Mouse (Mus musculus): ENCODE measurements around the gene Polr1b. TPM values are rescaled to one million over a fixed set of nuclear protein-coding genes. Genes with fewer than 3 reads are reported as not detected.

The Polr1b gene
- polyA plus RNA-seq, 2 experiments, result 5.3 to 14.0 TPM

GRCm38 (mm10) chr2:129057920-129058361 is 42.9 kb upstream of the Polr1b start:
- H3K36me3 ChIP-seq (replicated peaks; ENCODE audit: control insufficient read depth, insufficient read depth, low read depth), result no peaks in the 10 kb centered on the region
- no peak overlapping the region for H3K27ac ChIP-seq
- no peak for TF ChIP-seq EP300 (IDR thresholded peaks at IDR 0.05; ENCODE audit: low read depth)
- no peak for TF ChIP-seq CTCF (IDR thresholded peaks at IDR 0.05; ENCODE audit: low read depth)
- H3K9ac ChIP-seq (replicated peaks), result no peak overlapping the region; the same call in 1 of the 2 replicates
- no peak overlapping the region for H3K4me3 ChIP-seq (ENCODE audit: insufficient read depth in 1 of 2, low read depth in 2 of 2, low read length in 2 of 2)
- no peaks in the 10 kb centered on the region for H3K9me3 ChIP-seq (ENCODE audit: control insufficient read depth, low read length)
- peak overlapping the region; percentile 40 for H3K4me2 ChIP-seq (ENCODE audit: low read depth)
- peaks cover 14 to 19% of the 10 kb centered on the region in 2 experiments for H3K4me1 ChIP-seq (replicated peaks; ENCODE audit: control insufficient read depth in 2 of 2, insufficient read depth in 2 of 2, low read length in 1 of 2)
- DNase-seq (ENCODE audit: low read depth in 3 of 3, low spot score in 3 of 3) (peak; percentile 29 to 40 (median 29)), ATAC-seq (ENCODE audit: insufficient read depth) (peak; percentile 98)
- no peaks in the 10 kb centered on the region; the same call in 1 of the 2 replicates for H3K27me3 ChIP-seq (ENCODE audit: control insufficient read depth, insufficient read depth, low read length)
- WGBS (ENCODE audit: insufficient replicate concordance), result 30% methylated on average over 6 of the region's 6 CpGs

GRCm38 (mm10) chr2:129061456-129062059 is 39.2 kb upstream of the Polr1b start:
- Histone ChIP-seq H3K4me3 (ENCODE audit: insufficient read depth in 1 of 2, low read depth in 2 of 2, low read length in 2 of 2) (no peak overlapping the region), H3K4me2 (ENCODE audit: low read depth) (no peak overlapping the region), H3K4me1 (replicated peaks; ENCODE audit: control insufficient read depth in 2 of 2, insufficient read depth in 2 of 2, low read length in 1 of 2) (peaks cover 14 to 24% of the 10 kb centered on the region in 2 experiments), H3K27me3 (ENCODE audit: control insufficient read depth, insufficient read depth, low read length) (no peaks in the 10 kb centered on the region), H3K36me3 (replicated peaks; ENCODE audit: control insufficient read depth, insufficient read depth, low read depth) (no peaks in the 10 kb centered on the region), H3K9me3 (ENCODE audit: control insufficient read depth, low read length) (no peaks in the 10 kb centered on the region), H3K27ac (no peak overlapping the region), H3K9ac (replicated peaks) (no peak overlapping the region)
- ATAC-seq (ENCODE audit: insufficient read depth), result no peak
- no peak for DNase-seq (ENCODE audit: low read depth in 3 of 3, low spot score in 3 of 3)
- TF ChIP-seq CTCF (IDR thresholded peaks at IDR 0.05; ENCODE audit: low read depth) (no peak), EP300 (IDR thresholded peaks at IDR 0.05; ENCODE audit: low read depth) (no peak)
- 67% methylated on average over 10 of the region's 10 CpGs for WGBS (ENCODE audit: insufficient replicate concordance)

- TF ChIP-seq CTCF (IDR thresholded peaks at IDR 0.05; ENCODE audit: low read depth), result no peak
- no peak for TF ChIP-seq EP300 (IDR thresholded peaks at IDR 0.05; ENCODE audit: low read depth)
These were observed 35.1 kb upstream of the Polr1b start, which contains the start of gene Ttl for GRCm38 (mm10) chr2:129065437-129066282. Ttl (plus strand) TSS chr2:129065942.

GRCm38 (mm10) chr2:129066326-129066725 is 34.5 kb upstream of the Polr1b start:
- peak overlapping the region; percentile 19 for H3K9ac ChIP-seq (replicated peaks)
- TF ChIP-seq EP300 (IDR thresholded peaks at IDR 0.05; ENCODE audit: low read depth) (no peak), CTCF (IDR thresholded peaks at IDR 0.05; ENCODE audit: low read depth) (no peak)
- no peaks in the 10 kb centered on the region for H3K9me3 ChIP-seq (ENCODE audit: control insufficient read depth, low read length)
- peaks cover 0 to 9% of the 10 kb centered on the region in 2 experiments; a peak in 2 of 4 replicates for H3K4me1 ChIP-seq (replicated peaks; ENCODE audit: control insufficient read depth in 2 of 2, insufficient read depth in 2 of 2, low read length in 1 of 2)
- no peaks in the 10 kb centered on the region for H3K36me3 ChIP-seq (replicated peaks; ENCODE audit: control insufficient read depth, insufficient read depth, low read depth)
- WGBS (ENCODE audit: insufficient replicate concordance), result 2% methylated on average over 20 of the region's 20 CpGs
- peak; percentile 20 to 39 (median 26) for DNase-seq (ENCODE audit: low read depth in 3 of 3, low spot score in 3 of 3)
- H3K4me3 ChIP-seq (ENCODE audit: insufficient read depth in 1 of 2, low read depth in 2 of 2, low read length in 2 of 2), result peak overlapping the region; percentile 59 to 75
- H3K27me3 ChIP-seq (ENCODE audit: control insufficient read depth, insufficient read depth, low read length), result no peaks in the 10 kb centered on the region; the same call in 1 of the 2 replicates
- H3K27ac ChIP-seq, result no peak overlapping the region
- peak overlapping the region; percentile 66 for H3K4me2 ChIP-seq (ENCODE audit: low read depth)
- peak; percentile 68 for ATAC-seq (ENCODE audit: insufficient read depth)

More at GRCm38 (mm10) chr2:129065437-129066282, 35.1 kb upstream of the Polr1b start, which contains the start of gene Ttl:
- peak; percentile 92 for ATAC-seq (ENCODE audit: insufficient read depth)
- Histone ChIP-seq H3K4me2 (ENCODE audit: low read depth) (peak within 1 kb of the TSS; percentile 66), H3K4me1 (replicated peaks; ENCODE audit: control insufficient read depth in 2 of 2, insufficient read depth in 2 of 2, low read length in 1 of 2) (peaks cover 0 to 9% of the 10 kb centered on the region in 2 experiments; a peak in 2 of 4 replicates), H3K9me3 (ENCODE audit: control insufficient read depth, low read length) (no peaks in the 10 kb centered on the region), H3K9ac (replicated peaks) (peak within 1 kb of the TSS; percentile 19), H3K4me3 (ENCODE audit: insufficient read depth in 1 of 2, low read depth in 2 of 2, low read length in 2 of 2) (peak within 1 kb of the TSS; percentile 59 to 75), H3K27ac (no peak within 1 kb of the TSS), H3K27me3 (ENCODE audit: control insufficient read depth, insufficient read depth, low read length) (no peaks in the 10 kb centered on the region; the same call in 1 of the 2 replicates), H3K36me3 (replicated peaks; ENCODE audit: control insufficient read depth, insufficient read depth, low read depth) (no peaks in the 10 kb centered on the region)
- DNase-seq (ENCODE audit: low read depth in 3 of 3, low spot score in 3 of 3), result peak; percentile 51 to 55 (median 53)
- 2% methylated on average over 62 of the region's 62 CpGs for WGBS (ENCODE audit: insufficient replicate concordance)

Data from liver, embryonic 14.5 days (tissue).